Mouse (Mus musculus): Measurements from ENCODE around the gene Sparc.

Gene Sparc

DNA sequence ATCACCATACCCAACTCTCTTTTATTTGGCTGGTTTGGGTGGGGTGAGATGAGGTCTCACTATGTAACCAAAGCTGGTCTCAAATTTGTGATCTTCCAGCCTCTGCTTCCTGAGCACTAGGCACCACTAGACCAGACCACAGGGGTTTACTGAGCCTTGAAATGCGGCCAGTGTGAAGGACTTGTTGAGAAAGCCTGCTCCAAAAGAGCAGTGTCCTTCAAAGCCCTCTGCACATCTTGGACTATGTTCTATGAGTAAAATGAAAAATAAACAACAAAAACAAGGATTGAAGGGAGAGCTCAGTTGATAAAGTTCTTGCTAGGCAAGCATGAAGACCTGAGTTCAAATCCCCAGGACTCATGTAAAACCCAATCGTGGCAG lies 9.6 kb downstream of the Sparc start:
- in situ Hi-C loops (cut with MboI; ENCODE audit: low pct_unique_long_range_greater_than_20kb in 1 of 2, low sequenced_read_pairs in 2 of 2, unreplicated experiment in 1 of 2) = no loop called here

DNA sequence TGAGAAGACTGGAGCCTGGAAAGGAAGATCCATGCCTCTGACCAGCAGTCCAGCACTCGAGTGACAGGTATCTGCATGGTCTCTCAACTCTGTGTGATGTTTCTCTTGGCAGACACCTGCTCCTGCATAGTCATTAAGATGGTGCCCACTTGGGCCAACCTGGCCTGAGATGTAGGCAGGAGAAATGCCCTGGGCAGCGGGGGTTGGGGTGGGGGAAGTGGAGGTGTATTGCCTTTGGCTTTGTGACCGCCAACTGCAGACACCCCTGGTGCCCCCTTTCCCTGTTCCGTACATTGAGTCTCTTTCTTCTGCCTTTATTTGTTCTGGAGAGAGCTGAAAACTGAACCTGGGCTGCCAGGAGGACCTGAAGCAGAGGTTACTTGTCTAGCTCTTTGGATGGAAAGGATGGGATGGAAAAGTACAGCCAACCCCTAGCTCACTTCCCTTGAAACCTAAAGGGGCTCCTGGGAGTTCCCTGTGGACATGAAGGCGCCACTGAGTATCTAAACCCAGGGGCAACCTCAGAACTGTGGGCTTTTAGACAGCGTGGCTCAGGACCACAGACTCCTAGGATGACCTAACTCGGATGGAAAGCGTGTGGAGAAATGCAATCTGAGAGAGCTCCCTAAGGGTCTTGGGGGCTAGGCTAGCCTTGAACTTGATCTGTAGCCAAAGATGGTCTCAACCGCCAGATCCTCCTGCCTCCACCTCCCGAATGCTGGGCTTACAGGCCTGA lies 10.1 kb downstream of the Sparc start:
- in situ Hi-C loops (cut with MboI; ENCODE audit: low pct_unique_long_range_greater_than_20kb in 1 of 2, low sequenced_read_pairs in 2 of 2, unreplicated experiment in 1 of 2) = no loop called here

DNA sequence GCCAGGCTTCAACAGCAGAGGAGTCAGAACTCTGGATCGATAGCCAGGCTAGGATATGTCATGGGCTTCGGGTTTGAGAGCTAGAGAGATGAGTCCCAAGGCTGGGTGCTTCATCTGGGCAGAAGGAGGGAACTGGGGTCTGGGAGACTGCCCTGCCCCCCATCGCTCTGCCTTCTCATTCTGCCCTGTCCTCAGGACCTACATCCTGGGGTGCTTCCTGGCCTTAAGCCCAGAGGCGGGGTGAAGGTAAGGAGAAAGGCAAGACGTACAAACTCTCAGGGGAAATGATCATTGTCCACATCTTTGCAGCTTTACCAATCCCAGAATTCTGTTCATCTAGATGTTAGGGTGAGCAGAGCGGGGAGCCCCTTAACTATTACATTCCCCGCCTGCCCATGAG lies 10.9 kb downstream of the Sparc start:
- in situ Hi-C loops (cut with MboI; ENCODE audit: low pct_unique_long_range_greater_than_20kb in 1 of 2, low sequenced_read_pairs in 2 of 2, unreplicated experiment in 1 of 2) = no loop called here

DNA sequence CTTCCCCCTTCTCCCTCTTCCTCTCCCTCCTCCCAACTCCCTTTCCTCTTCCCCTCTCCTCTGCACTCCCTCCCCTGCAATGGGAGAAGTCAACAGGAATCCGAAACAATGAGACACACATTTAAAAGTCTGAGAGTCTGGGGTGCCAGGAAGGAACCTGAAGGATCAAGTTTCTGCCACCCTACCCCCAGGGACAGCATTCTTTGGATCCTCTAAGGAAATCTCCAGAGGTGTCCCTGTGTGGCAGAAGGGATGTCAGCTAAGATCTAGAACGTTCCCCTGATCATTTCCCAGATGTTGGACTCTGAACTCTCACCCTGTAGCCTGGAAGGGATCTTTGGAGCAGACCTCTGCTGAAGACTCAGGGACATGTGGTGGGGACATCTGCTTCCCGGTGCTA lies 12.5 kb downstream of the Sparc start:
- in situ Hi-C loops (cut with MboI; ENCODE audit: low pct_unique_long_range_greater_than_20kb in 1 of 2, low sequenced_read_pairs in 2 of 2, unreplicated experiment in 1 of 2) = no loop called here

DNA sequence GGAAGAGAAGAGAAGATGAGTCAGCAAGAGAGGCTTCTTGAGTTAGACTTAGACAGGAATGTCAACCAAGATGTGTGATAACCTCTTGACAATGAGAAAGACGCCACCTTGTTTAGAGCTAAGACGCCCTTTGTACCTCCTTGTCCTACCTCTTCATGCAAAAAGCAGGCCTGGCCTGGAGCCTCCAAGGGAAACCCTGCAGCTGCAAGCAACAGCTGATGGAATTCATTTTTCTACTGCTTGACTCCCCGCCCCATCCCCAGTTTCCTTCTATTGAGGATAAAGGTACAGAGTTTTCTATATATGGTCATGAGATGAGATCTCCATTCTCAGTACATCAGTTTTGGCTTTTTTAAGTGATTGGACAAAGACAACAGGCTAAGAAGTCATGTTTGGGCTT lies 13.0 kb downstream of the Sparc start:
- in situ Hi-C loops (cut with MboI; ENCODE audit: low pct_unique_long_range_greater_than_20kb in 1 of 2, low sequenced_read_pairs in 2 of 2, unreplicated experiment in 1 of 2) = no loop called here

DNA sequence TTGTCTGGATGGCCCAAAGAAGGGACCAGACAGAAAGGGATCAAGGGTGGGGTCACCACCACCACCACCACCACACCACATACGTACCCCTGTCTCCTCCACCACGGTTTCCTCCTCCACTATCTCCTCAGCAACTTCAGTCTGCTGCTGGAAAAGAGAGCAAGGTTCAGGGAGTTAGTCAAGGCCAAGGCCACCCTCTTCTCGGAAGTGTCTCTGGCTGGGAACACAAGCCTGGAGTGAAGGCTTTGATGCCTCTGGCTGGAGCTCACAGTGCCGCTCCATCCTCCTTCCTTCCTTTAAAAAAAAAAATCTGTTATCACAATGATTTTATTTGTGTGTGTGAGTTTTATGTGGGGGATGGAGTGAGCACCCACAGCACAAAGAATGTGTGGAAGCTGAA lies 15.8 kb downstream of the Sparc start:
- in situ Hi-C loops (cut with MboI; ENCODE audit: low pct_unique_long_range_greater_than_20kb in 1 of 2, low sequenced_read_pairs in 2 of 2, unreplicated experiment in 1 of 2) = loop anchor here in 1 of 2 experiments (5.0 kb wide), 1 partner anchor 35 kb away; no protein-coding TSS in a partner anchor

DNA sequence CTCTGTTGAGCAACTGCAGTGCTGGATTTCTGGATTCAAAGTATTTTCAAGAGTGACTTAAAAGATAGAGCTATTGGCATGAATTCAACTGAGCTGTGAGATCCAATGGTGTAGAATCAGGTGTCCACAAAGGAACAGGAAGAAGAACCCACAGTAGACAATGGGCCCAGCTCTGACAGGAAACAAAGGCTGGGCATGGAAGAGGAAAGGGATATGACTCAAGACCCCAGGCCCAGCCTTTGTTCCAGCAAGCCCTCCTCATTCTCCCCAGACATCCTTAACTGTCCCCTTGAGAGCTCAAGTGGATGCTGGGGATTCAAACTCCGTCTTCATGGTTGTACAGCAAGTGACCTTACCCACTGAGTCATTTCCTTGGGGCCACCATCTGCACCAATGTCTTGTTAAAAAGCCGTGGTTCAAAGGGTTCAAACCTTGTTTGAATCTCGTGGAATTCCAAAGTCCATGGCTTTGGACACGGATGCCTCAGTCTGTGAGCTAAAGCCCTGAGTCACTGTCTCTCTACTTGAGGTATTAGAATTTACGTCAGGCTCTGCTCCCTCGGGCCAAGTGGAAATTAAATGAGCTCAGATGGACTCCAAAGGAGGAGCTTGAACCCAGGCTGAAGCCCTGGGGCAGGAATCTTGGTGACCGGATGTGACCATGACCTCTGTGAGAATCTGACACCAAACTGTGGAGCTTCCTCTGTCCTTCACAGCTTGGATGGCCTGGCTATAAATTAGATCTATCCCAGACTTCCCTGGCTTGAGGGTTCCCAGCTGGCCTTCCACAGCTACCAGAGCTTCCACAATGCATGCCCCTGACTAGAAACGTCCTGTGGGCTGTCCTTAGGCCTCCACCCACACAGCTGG lies 17.1 kb downstream of the Sparc start:
- in situ Hi-C loops (cut with MboI; ENCODE audit: low pct_unique_long_range_greater_than_20kb in 1 of 2, low sequenced_read_pairs in 2 of 2, unreplicated experiment in 1 of 2) = loop anchor here in 1 of 2 experiments (5.0 kb wide), 1 partner anchor 36 kb away; no protein-coding TSS in a partner anchor

DNA sequence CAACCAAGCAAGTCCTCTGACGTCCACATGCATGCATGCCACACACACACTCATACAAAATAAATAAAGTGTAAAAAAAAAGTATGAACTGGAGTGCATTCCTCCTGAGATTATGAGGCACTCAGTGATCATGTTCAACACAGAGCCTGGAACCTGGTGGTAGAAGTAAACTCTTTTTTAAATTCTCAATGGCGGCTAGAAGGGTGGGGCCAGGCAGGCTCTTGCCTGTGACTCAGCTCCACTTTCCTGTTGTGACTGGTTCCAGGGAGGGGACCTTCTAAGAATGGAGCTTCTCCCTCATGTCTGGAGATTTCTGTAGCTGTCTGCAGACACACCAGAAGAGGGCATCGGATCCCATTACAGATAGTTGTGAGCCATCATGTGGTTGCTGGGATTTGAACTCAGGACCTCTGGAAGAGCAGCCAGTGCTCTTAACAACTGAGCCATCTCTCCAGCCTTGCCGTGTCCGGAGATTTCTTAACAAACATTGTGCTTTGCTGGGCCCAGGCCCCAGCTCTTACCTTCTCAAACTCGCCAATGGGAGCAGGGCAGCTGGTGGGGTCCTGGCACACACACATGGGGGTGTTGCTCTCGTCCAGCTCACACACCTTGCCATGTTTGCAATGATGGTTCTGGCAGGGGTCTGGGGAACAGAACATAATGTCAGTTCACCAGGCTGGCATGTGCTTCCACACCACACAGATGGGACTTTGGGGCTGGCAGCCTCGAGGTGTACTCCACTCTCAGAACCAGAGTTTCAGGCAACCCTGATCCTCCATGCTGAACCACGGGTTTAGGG lies 18.1 kb downstream of the Sparc start:
- in situ Hi-C loops (cut with MboI; ENCODE audit: low pct_unique_long_range_greater_than_20kb in 1 of 2, low sequenced_read_pairs in 2 of 2, unreplicated experiment in 1 of 2) = loop anchor here in 1 of 2 experiments (5.0 kb wide), 1 partner anchor 37 kb away; no protein-coding TSS in a partner anchor

DNA sequence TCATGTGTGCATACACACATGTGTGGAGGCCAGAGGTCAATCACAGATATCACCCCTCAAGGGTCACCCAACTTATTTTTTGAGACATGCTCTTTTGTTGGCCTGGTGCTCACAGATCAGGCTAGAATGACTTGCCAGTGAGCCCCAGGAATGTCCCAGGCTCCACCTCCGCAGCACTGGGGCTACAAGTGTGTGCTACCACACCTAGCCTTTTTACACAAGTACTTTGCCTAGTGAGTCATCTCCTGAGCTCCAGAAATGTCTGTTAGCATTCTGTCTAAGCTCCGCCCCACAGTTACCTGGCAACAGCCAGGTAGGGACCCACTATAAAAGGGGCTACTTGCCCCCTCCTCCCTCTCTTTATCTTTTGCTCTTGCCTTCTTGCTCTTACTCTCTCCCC lies 22.1 kb downstream of the Sparc start:
- in situ Hi-C loops (cut with MboI; ENCODE audit: low pct_unique_long_range_greater_than_20kb in 1 of 2, low sequenced_read_pairs in 2 of 2, unreplicated experiment in 1 of 2) = no loop called here

DNA sequence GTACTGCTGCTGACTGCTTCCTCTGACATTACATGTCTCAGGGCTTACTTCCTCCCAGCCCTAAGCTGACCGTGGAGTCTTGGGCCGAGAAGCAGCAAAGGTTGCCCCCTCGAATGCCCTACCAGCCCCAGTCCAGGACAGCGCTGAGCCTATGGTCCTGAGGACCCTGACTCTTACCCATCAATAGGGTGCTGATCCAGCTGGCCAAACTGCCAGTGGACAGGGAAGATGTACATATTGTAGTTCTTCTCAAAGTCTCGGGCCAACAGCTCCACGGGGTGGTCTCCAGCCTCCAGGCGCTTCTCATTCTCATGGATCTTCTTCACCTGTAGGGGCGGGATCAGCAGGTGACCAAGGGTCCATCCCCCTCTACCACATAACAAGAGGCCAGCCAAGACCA lies 24.6 kb downstream of the Sparc start:
- in situ Hi-C loops (cut with MboI; ENCODE audit: low pct_unique_long_range_greater_than_20kb in 1 of 2, low sequenced_read_pairs in 2 of 2, unreplicated experiment in 1 of 2) = loop anchor here in 1 of 2 experiments (5.0 kb wide), 1 partner anchor 44 kb away; no protein-coding TSS in a partner anchor

DNA sequence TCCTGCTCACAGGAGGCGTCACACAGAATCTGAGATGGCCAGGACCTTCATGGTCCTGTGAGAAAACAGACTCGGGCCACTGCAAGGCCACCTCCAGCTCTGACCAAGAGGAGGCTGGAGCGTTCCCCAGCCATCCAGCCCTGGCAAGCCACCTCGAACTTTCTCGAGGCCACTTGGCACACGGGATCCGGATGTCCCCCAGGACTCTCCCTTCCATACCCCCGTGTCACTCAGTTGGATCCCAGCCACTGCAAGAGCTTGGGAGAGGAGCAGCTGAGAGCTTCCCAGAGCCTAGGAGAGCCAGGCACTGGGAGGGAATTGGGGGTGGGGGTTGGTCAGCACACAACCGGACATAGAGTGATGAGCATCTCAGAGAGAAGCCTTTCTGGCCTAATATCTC lies 25.5 kb downstream of the Sparc start:
- in situ Hi-C loops (cut with MboI; ENCODE audit: low pct_unique_long_range_greater_than_20kb in 1 of 2, low sequenced_read_pairs in 2 of 2, unreplicated experiment in 1 of 2) = loop anchor here in 1 of 2 experiments (5.0 kb wide), 1 partner anchor 45 kb away; no protein-coding TSS in a partner anchor

DNA sequence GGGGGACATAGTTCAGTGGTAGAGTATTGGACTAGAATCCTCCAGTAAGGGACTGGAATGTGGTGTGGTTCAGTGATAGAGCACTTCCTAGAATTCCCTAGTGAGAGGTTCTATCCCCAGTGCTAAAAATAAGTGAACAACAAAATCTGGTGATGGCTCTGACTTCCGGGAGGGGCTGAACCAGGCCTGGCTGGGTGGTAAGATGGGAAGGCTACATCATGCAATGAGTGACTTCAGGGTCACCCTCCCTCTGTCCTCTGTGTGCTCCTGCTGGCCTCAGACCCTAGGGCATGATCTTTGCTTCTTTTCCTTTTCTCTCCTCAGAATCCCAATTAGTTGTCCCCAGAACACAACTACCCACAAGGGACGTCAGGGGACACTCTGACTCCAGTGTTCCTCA lies 25.9 kb downstream of the Sparc start:
- in situ Hi-C loops (cut with MboI; ENCODE audit: low pct_unique_long_range_greater_than_20kb in 1 of 2, low sequenced_read_pairs in 2 of 2, unreplicated experiment in 1 of 2) = loop anchor here in 1 of 2 experiments (5.0 kb wide), 1 partner anchor 45 kb away; no protein-coding TSS in a partner anchor

DNA sequence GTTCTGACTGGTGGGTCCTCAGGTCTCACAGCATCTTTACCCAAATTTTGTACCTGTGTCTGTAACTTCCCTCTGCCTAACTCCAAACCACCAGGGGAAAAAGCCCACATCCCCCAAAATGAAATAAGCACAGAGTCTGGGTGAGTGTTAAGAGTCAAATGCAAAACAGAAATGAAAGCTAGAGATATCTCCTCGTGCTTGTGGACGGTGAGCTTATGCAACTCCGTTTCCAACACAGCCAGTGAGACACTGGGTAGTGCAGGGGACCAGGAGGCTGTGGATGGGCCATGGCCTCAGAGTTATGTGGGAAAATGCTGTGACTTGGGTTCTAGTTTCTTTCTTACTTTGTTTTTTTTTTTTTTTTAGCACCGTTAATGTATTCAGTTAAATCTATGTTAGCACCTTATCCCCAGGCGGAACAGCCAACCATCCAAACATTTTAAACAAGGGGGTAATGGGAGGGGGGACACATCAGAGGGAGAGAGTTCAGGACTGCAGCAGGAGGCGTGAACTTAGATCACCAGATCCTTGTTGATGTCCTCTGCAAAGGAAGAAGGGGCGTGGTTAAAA lies 27.8 kb downstream of the Sparc start:
- in situ Hi-C loops (cut with MboI; ENCODE audit: low pct_unique_long_range_greater_than_20kb in 1 of 2, low sequenced_read_pairs in 2 of 2, unreplicated experiment in 1 of 2) = loop anchor here in 1 of 2 experiments (5.0 kb wide), 1 partner anchor 47 kb away; no protein-coding TSS in a partner anchor

DNA sequence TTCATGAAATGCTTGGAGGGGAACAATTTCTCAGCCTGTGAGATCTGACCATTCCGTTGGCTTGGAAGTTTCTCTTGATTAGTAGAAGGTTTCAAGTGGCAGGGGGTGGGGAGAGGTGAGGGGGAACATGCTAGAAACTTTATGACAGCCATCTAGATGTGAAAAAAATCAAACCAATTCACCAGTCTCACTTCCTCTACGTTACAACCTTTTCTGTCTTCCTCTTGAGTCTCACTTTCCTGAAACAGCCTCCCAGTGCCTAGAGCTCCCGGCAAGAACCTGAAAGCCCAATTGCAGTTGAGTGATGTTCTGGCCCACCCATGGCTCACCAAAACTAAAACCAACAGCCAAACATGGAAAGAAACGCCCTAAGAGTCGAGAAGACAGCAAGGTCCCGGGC lies 28.4 kb downstream of the Sparc start:
- in situ Hi-C loops (cut with MboI; ENCODE audit: low pct_unique_long_range_greater_than_20kb in 1 of 2, low sequenced_read_pairs in 2 of 2, unreplicated experiment in 1 of 2) = no loop called here

DNA sequence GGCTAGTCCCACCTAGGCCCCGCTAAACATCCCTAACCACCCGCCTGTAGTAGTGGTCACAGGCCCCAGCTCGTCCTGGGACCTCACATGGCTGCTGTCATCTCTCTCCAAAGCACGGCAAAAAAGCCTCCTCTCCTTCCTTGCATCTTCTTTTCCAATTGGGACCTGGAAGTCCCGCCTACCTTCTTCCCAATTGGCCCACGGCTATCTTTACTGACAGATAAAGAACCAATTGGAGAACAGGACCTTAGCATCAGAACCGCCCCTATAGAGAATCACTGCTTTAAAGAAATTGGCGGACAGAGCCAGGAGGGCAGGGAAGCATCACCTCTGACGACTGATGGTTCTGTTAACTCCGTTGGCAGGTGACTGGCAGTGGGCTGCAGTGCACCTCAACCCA lies 30.5 kb downstream of the Sparc start:
- in situ Hi-C loops (cut with MboI; ENCODE audit: low pct_unique_long_range_greater_than_20kb in 1 of 2, low sequenced_read_pairs in 2 of 2, unreplicated experiment in 1 of 2) = no loop called here

DNA sequence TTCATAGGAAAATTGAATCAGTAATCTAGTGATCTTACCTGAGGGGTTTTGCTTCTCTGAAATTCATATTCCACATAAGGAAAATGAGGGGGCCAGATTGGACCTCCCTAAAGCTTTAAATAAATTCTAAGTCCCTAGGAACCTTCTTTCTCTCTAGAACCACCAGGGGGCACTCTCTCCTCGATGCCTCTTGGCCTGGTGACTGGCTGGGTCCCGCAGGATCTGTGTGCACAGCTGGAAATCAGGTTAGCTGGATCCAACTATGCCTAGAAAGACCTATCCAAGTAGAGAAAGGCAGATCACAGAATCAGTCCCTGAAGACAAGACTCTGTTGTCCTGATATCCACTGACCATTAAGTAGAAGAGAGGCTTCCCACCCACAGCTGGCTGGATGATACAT lies 33.2 kb downstream of the Sparc start:
- in situ Hi-C loops (cut with MboI; ENCODE audit: low pct_unique_long_range_greater_than_20kb in 1 of 2, low sequenced_read_pairs in 2 of 2, unreplicated experiment in 1 of 2) = loop anchor here in 1 of 2 experiments (5.0 kb wide), 1 partner anchor 58 kb away; no protein-coding TSS in a partner anchor

DNA sequence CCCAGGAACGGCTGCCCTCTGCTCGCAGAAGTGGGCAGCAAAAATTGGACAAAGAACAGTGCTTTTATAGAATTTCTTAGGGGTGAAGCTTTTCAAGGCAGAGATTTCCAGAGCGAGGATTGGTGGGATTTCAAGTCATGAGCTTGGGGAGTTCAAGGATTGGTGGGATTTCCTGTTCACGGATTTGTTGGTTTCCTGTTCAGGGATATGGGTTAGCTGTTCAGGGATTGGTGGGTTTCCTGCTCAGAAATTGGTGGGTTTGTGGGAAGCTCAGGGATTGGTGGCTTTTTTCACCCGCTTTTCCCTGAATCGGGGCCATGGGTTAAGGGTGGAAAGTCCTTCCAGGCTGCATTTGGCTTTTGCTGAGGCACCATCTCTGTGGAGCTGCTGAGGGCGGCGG lies 35.4 kb downstream of the Sparc start:
- in situ Hi-C loops (cut with MboI; ENCODE audit: low pct_unique_long_range_greater_than_20kb in 1 of 2, low sequenced_read_pairs in 2 of 2, unreplicated experiment in 1 of 2) = loop anchor here in 1 of 2 experiments (5.0 kb wide), 1 partner anchor 60 kb away; no protein-coding TSS in a partner anchor

DNA sequence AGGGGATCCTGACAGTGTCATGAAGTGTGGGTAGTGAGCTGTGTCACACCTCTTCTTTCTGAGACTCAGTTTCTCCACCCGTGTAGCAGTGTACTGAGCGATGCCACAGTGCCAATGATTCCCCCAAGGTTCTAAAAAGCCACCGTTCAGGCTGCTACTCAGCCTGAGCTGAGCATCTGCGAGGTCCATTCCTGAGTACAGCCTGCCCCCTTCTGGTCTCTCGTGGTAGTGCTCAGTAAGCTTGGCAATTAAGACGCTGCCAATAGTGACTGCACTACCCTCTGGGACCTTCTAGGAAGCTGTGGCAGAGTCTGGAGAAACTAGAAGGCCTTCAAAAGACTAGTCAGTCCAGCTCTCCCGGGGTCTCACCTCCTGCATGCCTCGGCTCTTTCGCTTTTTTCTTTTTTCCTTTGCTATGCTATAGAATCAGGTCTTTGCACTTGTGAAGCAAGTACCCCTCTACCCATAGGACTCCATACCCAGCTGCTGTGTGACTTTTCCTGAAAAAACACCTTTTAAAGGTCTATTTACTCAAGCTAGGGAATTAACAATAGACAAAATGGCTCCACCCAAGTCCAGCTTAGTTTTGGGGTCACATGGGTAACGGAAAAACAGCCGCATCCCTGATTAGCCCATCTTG lies 36.4 kb downstream of the Sparc start:
- in situ Hi-C loops (cut with MboI; ENCODE audit: low pct_unique_long_range_greater_than_20kb in 1 of 2, low sequenced_read_pairs in 2 of 2, unreplicated experiment in 1 of 2) = loop anchor here in 1 of 2 experiments (5.0 kb wide), 1 partner anchor 61 kb away; no protein-coding TSS in a partner anchor

Data from mouse embryonic stem cell (cell line).